Mouse (Mus musculus) forebrain, embryonic 11.5 days (tissue): ENCODE measurements around the gene Olfr186. TPM values are rescaled to one million over a fixed set of nuclear protein-coding genes. Genes with fewer than 3 reads are reported as not detected.
"Not testable (repeated sequence)": the region's sequence is repeated elsewhere in the genome, so short reads cannot be mapped to it uniquely, and the experiment has no call there.

Experiments
- ATAC-seq: fragments of 200-750 bp; cut with Nextera tagmentation; replicated peaks from 2 replicates; pipeline ENCODE4 v1.8.0; 2017; ENCODE audit warnings: moderate TSS enrichment; ENCODE audit not compliant: low FRiP score
- DNase-seq: peaks from one replicate; pipeline ENCODE4 v3.0.0-alpha.2; 2017; ENCODE audit warnings: low spot score
- H3K27ac ChIP-seq: fragments of 300-500 bp; sonication (generic); 2 replicates; pipeline ENCODE4 v1.5.1; 2014; ENCODE audit warnings: low read depth, low read length
- H3K27me3 ChIP-seq: fragments of 300-500 bp; sonication (generic); 2 replicates; pipeline ENCODE4 v1.6.1; 2014; ENCODE audit warnings: mild to moderate bottlenecking, low read length, mixed read lengths; ENCODE audit not compliant: control insufficient read depth, insufficient read depth
- H3K36me3 ChIP-seq: fragments of 300-500 bp; sonication (generic); 2 replicates; pipeline ENCODE4 v1.6.1; 2014; ENCODE audit warnings: mild to moderate bottlenecking, low read length, moderate library complexity, mixed read lengths; ENCODE audit not compliant: control insufficient read depth, insufficient read depth
- H3K4me1 ChIP-seq: fragments of 300-500 bp; sonication (generic); replicated peaks from 2 replicates; pipeline ENCODE4 v1.6.1; 2014; ENCODE audit warnings: low read length, mixed read lengths; ENCODE audit not compliant: control insufficient read depth, insufficient read depth
- H3K4me2 ChIP-seq: fragments of 300-500 bp; sonication (generic); 2 replicates; pipeline ENCODE4 v1.6.1; 2014; ENCODE audit warnings: low read depth, mild to moderate bottlenecking, low read length, moderate library complexity, mixed read lengths; ENCODE audit not compliant: severe bottlenecking
- H3K4me3 ChIP-seq: fragments of 300-500 bp; sonication (generic); 2 replicates; pipeline ENCODE4 v1.5.1; 2014; ENCODE audit warnings: low read depth, low read length
- H3K9ac ChIP-seq: fragments of 300-500 bp; sonication (generic); 2 replicates; pipeline ENCODE4 v1.6.1; 2014; ENCODE audit warnings: low read length
- H3K9me3 ChIP-seq: fragments of 300-500 bp; sonication (generic); 2 replicates; pipeline ENCODE4 v1.6.1; 2016; ENCODE audit warnings: low read length, mixed read lengths; ENCODE audit not compliant: control insufficient read depth
- WGBS: fragments of 180-500 bp; shearing (Covaris S2); extraction: QIAGEN DNeasy Blood & Tissue Kit; methylation state at CpG from one replicate; pipeline ENCODE4 v1.1.7; 2014; 5-methylcytosine and 5-hydroxymethylcytosine counted together
- polyA plus RNA-seq: library from polyadenylated mRNA; unstranded; fragments of >200 nt; fragmentation: Nextera tagmentation; extraction: Ambion mirVana; gene quantifications from 2 replicates; pipeline ENCODE4 v1.2.1, GENCODE M21; 2014

Gene Olfr186
- not detected in 2 replicates for polyA plus RNA-seq

- no peaks in the 10 kb centered on the region for H3K9me3 ChIP-seq
- DNase-seq (no peak), ATAC-seq (no peak)
- no peak within 1 kb of the TSS for H3K4me3 ChIP-seq
- 93% methylated on average over 4 of the region's 4 CpGs for WGBS
- H3K4me2 ChIP-seq = no peak within 1 kb of the TSS
- no peaks in the 10 kb centered on the region for H3K27me3 ChIP-seq
- H3K36me3 ChIP-seq = no peaks in the 10 kb centered on the region
- H3K27ac ChIP-seq = no peak within 1 kb of the TSS
- no peak within 1 kb of the TSS for H3K9ac ChIP-seq
- H3K4me1 ChIP-seq = no peaks in the 10 kb centered on the region
Measured at GRCm38 (mm10) chr16:59030191-59030590, at the start of gene Olfr186. TSS of gene Olfr186 (minus strand) at chr16:59030291.

- no peaks in the 10 kb centered on the region for H3K9me3 ChIP-seq
- H3K36me3 ChIP-seq = no peaks in the 10 kb centered on the region
- H3K4me1 ChIP-seq = no peaks in the 10 kb centered on the region
- H3K4me3 ChIP-seq = no peak within 1 kb of the TSS
- H3K4me2 ChIP-seq = no peak within 1 kb of the TSS
- no peak within 1 kb of the TSS for H3K27ac ChIP-seq
- ATAC-seq (no peak), DNase-seq (no peak)
- no peaks in the 10 kb centered on the region for H3K27me3 ChIP-seq
- no peak within 1 kb of the TSS for H3K9ac ChIP-seq
- WGBS = 91% methylated on average over 5 of the region's 5 CpGs
Measured at GRCm38 (mm10) chr16:59077905-59078304, 47.8 kb upstream of the Olfr186 start, which contains the start of gene Olfr190. TSS of gene Olfr190 (minus strand) at chr16:59078005.

- no peak overlapping the region for H3K4me2 ChIP-seq
- H3K27me3 ChIP-seq = no peaks in the 10 kb centered on the region
- no peaks in the 10 kb centered on the region for H3K9me3 ChIP-seq
- ATAC-seq (no peak), DNase-seq (no peak)
- 79% methylated on average over 1 of the region's 1 CpGs for WGBS
- H3K27ac ChIP-seq = no peak overlapping the region
- no peaks in the 10 kb centered on the region for H3K36me3 ChIP-seq
- H3K9ac ChIP-seq = no peak overlapping the region
- H3K4me1 ChIP-seq = no peaks in the 10 kb centered on the region
- H3K4me3 ChIP-seq = no peak overlapping the region
Measured at GRCm38 (mm10) chr16:59073520-59073919, 43.4 kb upstream of the Olfr186 start.

GRCm38 (mm10) chr16:59071755-59072154 is 41.7 kb upstream of the Olfr186 start:
- no peak for ATAC-seq
- no peak overlapping the region for H3K4me2 ChIP-seq
- H3K4me3 ChIP-seq = no peak overlapping the region
- no peak overlapping the region for H3K27ac ChIP-seq
- no peaks in the 10 kb centered on the region for H3K9me3 ChIP-seq
- no peak for DNase-seq
- H3K4me1 ChIP-seq = no peaks in the 10 kb centered on the region
- no peak overlapping the region for H3K9ac ChIP-seq
- H3K36me3 ChIP-seq = no peaks in the 10 kb centered on the region
- H3K27me3 ChIP-seq = no peaks in the 10 kb centered on the region

GRCm38 (mm10) chr16:59062411-59062810 is 32.3 kb upstream of the Olfr186 start:
- H3K4me1 ChIP-seq, H3K36me3 ChIP-seq, H3K4me3 ChIP-seq, H3K9ac ChIP-seq, DNase-seq, ATAC-seq, H3K9me3 ChIP-seq, H3K27ac ChIP-seq, H3K4me2 ChIP-seq, H3K27me3 ChIP-seq: not testable (repeated sequence)
- WGBS = 80% methylated on average over 3 of the region's 3 CpGs

GRCm38 (mm10) chr16:59049286-59049685 is 19.2 kb upstream of the Olfr186 start:
- not testable (repeated sequence) for H3K4me3 ChIP-seq, H3K9ac ChIP-seq, H3K9me3 ChIP-seq, H3K4me1 ChIP-seq, ATAC-seq, DNase-seq, H3K27ac ChIP-seq, H3K36me3 ChIP-seq, H3K4me2 ChIP-seq, H3K27me3 ChIP-seq
- 89% methylated on average over 2 of the region's 2 CpGs for WGBS

- no peaks in the 10 kb centered on the region for H3K27me3 ChIP-seq
- ATAC-seq (no peak), DNase-seq (no peak)
- no peaks in the 10 kb centered on the region for H3K4me1 ChIP-seq
- H3K27ac ChIP-seq = no peak overlapping the region
- 82% methylated on average over 1 of the region's 1 CpGs for WGBS
- H3K4me2 ChIP-seq = no peak overlapping the region
- H3K9ac ChIP-seq = no peak overlapping the region
- H3K4me3 ChIP-seq = no peak overlapping the region
- no peaks in the 10 kb centered on the region for H3K9me3 ChIP-seq
- no peaks in the 10 kb centered on the region for H3K36me3 ChIP-seq
Measured at GRCm38 (mm10) chr16:59048860-59049259, 18.8 kb upstream of the Olfr186 start.

GRCm38 (mm10) chr16:59047579-59047978 is 17.5 kb upstream of the Olfr186 start:
- DNase-seq (no peak), ATAC-seq (no peak)
- no peaks in the 10 kb centered on the region for H3K27me3 ChIP-seq
- 70% methylated on average over 4 of the region's 4 CpGs for WGBS
- no peaks in the 10 kb centered on the region for H3K36me3 ChIP-seq
- H3K4me1 ChIP-seq = no peaks in the 10 kb centered on the region
- H3K9me3 ChIP-seq = no peaks in the 10 kb centered on the region
- H3K9ac ChIP-seq = no peak overlapping the region
- H3K27ac ChIP-seq = no peak overlapping the region
- H3K4me3 ChIP-seq = no peak overlapping the region
- no peak overlapping the region for H3K4me2 ChIP-seq

- Histone ChIP-seq H3K27ac (no peak overlapping the region), H3K4me2 (no peak overlapping the region), H3K9me3 (no peaks in the 10 kb centered on the region), H3K4me3 (no peak overlapping the region), H3K4me1 (no peaks in the 10 kb centered on the region), H3K27me3 (no peaks in the 10 kb centered on the region), H3K36me3 (no peaks in the 10 kb centered on the region), H3K9ac (no peak overlapping the region)
- no peak for ATAC-seq
- DNase-seq = no peak
- 70% methylated on average over 3 of the region's 3 CpGs for WGBS
Measured at GRCm38 (mm10) chr16:59045835-59046234, 15.7 kb upstream of the Olfr186 start.
